Mouse (Mus musculus) lung, postnatal 36 days (tissue): Measurements from ENCODE around the gene Rasl12.

Experiments used
- DNase-seq: peaks from one replicate; pipeline ENCODE4 v3.0.0; 2022; ENCODE audit warnings: mixed read lengths

The Rasl12 gene

GRCm38 (mm10) chr9:65398279-65398678, at the start of gene Rasl12:
TSS of gene Rasl12 (plus strand) at chr9:65398506.
- DNase-seq = peak; percentile 87

- DNase-seq = no peak
These were observed 45.1 kb upstream of the Rasl12 start for GRCm38 (mm10) chr9:65353251-65353650.

GRCm38 (mm10) chr9:65356561-65356960, 41.7 kb upstream of the Rasl12 start:
- no peak for DNase-seq

- DNase-seq = no peak
These were observed 41.3 kb upstream of the Rasl12 start for GRCm38 (mm10) chr9:65356971-65357370.

GRCm38 (mm10) chr9:65358956-65359480, 39.3 kb upstream of the Rasl12 start:
- no peak for DNase-seq

- no peak for DNase-seq
These were observed 37.5 kb upstream of the Rasl12 start, which contains the start of gene Ubap1l for GRCm38 (mm10) chr9:65360641-65361448. TSS of gene Ubap1l (plus strand) at chr9:65361041.

- DNase-seq = no peak
These were observed 34.6 kb upstream of the Rasl12 start for GRCm38 (mm10) chr9:65363684-65364083.

GRCm38 (mm10) chr9:65365721-65366120, 32.6 kb upstream of the Rasl12 start:
- DNase-seq = no peak

GRCm38 (mm10) chr9:65371756-65372155, 26.6 kb upstream of the Rasl12 start:
- no peak for DNase-seq

GRCm38 (mm10) chr9:65372449-65372848, 25.9 kb upstream of the Rasl12 start:
- peak; percentile 75 for DNase-seq

- no peak for DNase-seq
These were observed 23.7 kb upstream of the Rasl12 start for GRCm38 (mm10) chr9:65374468-65375162.

- no peak for DNase-seq
These were observed 23.0 kb upstream of the Rasl12 start for GRCm38 (mm10) chr9:65375163-65375934.

- peak; percentile 42 for DNase-seq
These were observed 17.2 kb upstream of the Rasl12 start for GRCm38 (mm10) chr9:65381017-65381590.

- peak; percentile 23 for DNase-seq
These were observed 16.1 kb upstream of the Rasl12 start for GRCm38 (mm10) chr9:65382031-65382750.

GRCm38 (mm10) chr9:65382751-65383097, 15.6 kb upstream of the Rasl12 start:
- peak; percentile 17 for DNase-seq

- peak; percentile 62 for DNase-seq
These were observed 14.0 kb upstream of the Rasl12 start for GRCm38 (mm10) chr9:65384276-65384675.

GRCm38 (mm10) chr9:65386373-65387140, 11.7 kb upstream of the Rasl12 start:
- DNase-seq = peak; percentile 80

- no peak for DNase-seq
These were observed 7.3 kb upstream of the Rasl12 start for GRCm38 (mm10) chr9:65390752-65391612.

- no peak for DNase-seq
These were observed 6.7 kb upstream of the Rasl12 start, which contains the start of gene Kbtbd13 for GRCm38 (mm10) chr9:65391613-65391964. TSS of gene Kbtbd13 (minus strand) at chr9:65391652.
